Mouse (Mus musculus) kidney, postnatal 0 days (tissue): ENCODE data around the gene Dgat2. TPM values are rescaled to one million over a fixed set of nuclear protein-coding genes. Genes with fewer than 3 reads are reported as not detected.

ENCODE experiments used
- ATAC-seq: fragments of 200-750 bp; cut with Nextera tagmentation; replicated peaks from 2 replicates; pipeline ENCODE4 v1.8.0; 2017; ENCODE audit warnings: low read depth, moderate number of reproducible peaks, moderate TSS enrichment, moderate library complexity; ENCODE audit not compliant: low FRiP score
- DNase-seq: peaks from one replicate; pipeline ENCODE4 v3.0.0-alpha.2; 2016; ENCODE audit warnings: low spot score
- H3K27ac ChIP-seq: fragments of 300-500 bp; sonication (generic); 2 replicates; pipeline ENCODE4 v1.5.1; 2014; ENCODE audit warnings: mild to moderate bottlenecking
- H3K27me3 ChIP-seq: fragments of 300-500 bp; sonication (generic); 2 replicates; pipeline ENCODE4 v1.6.1; 2014; ENCODE audit warnings: low read length, mixed read lengths; ENCODE audit not compliant: insufficient read depth
- H3K36me3 ChIP-seq: fragments of 300-500 bp; sonication (generic); 2 replicates; pipeline ENCODE4 v1.6.1; 2014; ENCODE audit warnings: low read length, mixed read lengths; ENCODE audit not compliant: insufficient read depth
- H3K4me1 ChIP-seq: fragments of 300-500 bp; sonication (generic); replicated peaks from 2 replicates; pipeline ENCODE4 v1.6.1; 2014; ENCODE audit warnings: antibody characterized with exemption, low read length, mixed read lengths; ENCODE audit not compliant: insufficient read depth
- H3K4me2 ChIP-seq: fragments of 300-500 bp; sonication (generic); 2 replicates; pipeline ENCODE4 v1.6.1; 2014; ENCODE audit warnings: mild to moderate bottlenecking, low read length, moderate library complexity, mixed read lengths
- H3K4me3 ChIP-seq: fragments of 300-500 bp; sonication (generic); replicated peaks from 2 replicates; pipeline ENCODE4 v1.5.1; 2014; ENCODE audit warnings: low read depth, low read length
- H3K9ac ChIP-seq: fragments of 300-500 bp; sonication (generic); 2 replicates; pipeline ENCODE4 v1.6.1; 2014; ENCODE audit warnings: low read depth, low read length
- H3K9me3 ChIP-seq: fragments of 300-500 bp; sonication (generic); replicated peaks from 2 replicates; pipeline ENCODE4 v1.6.1; 2016; ENCODE audit warnings: low read length, inconsistent platforms, mixed read lengths
- CTCF ChIP-seq: IDR thresholded peaks from 2 replicates; pipeline ENCODE4 v1.5.1; 2016; ENCODE audit warnings: antibody characterized with exemption, low read depth, mild to moderate bottlenecking, moderate library complexity
- WGBS: fragments of 180-500 bp; shearing (Covaris S2); extraction: QIAGEN DNeasy Blood & Tissue Kit; methylation state at CpG from one replicate; pipeline ENCODE4 v1.1.7; 2014; 5-methylcytosine and 5-hydroxymethylcytosine counted together
- polyA plus RNA-seq: library from polyadenylated mRNA; unstranded; fragments of >200 nt; fragmentation: Nextera tagmentation; extraction: Ambion mirVana; gene quantifications from 2 replicates; pipeline ENCODE4 v1.2.1, GENCODE M21; 2015

Gene Dgat2
- polyA plus RNA-seq, 1 experiment from 2014 or later, result 53.1 TPM

DNA sequence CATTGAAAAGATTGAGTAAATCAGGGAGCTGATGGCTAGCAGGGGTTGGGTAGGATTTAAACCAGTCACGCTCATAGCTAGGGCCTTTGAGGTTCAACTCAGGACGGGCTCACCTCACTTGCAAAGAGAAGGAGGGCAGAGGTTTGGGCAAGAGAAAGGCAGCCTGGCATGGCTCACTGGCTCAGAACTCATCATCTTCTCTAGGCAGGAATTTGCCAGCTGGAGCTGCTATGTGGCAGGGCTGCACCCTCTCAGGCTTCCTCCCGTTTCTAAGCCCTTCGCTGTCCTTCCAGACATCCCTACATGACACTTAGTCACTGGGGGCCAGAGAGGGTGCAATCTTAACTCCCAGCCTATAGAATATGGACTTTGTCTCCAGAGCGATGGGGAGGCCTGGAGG is 4.9 kb upstream of the Dgat2 start:
- DNase-seq (no peak), ATAC-seq (no peak)
- H3K36me3 ChIP-seq, result no peaks in the 10 kb centered on the region
- H3K27ac ChIP-seq, result no peak overlapping the region
- no peak overlapping the region for H3K4me3 ChIP-seq
- 74% methylated on average over 5 of the region's 5 CpGs for WGBS
- no peak for TF ChIP-seq CTCF
- no peaks in the 10 kb centered on the region for H3K4me1 ChIP-seq
- no peak overlapping the region for H3K4me2 ChIP-seq
- no peaks in the 10 kb centered on the region for H3K9me3 ChIP-seq
- H3K27me3 ChIP-seq, result no peaks in the 10 kb centered on the region
- no peak overlapping the region for H3K9ac ChIP-seq

- DNase-seq, result no peak
- no peak for ATAC-seq
- Histone ChIP-seq H3K4me3 (no peak overlapping the region), H3K9ac (no peak overlapping the region), H3K4me1 (peaks cover 6% of the 10 kb centered on the region; the same call in 1 of the 2 replicates), H3K4me2 (no peak overlapping the region), H3K27me3 (no peaks in the 10 kb centered on the region), H3K27ac (no peak overlapping the region), H3K36me3 (no peaks in the 10 kb centered on the region), H3K9me3 (no peaks in the 10 kb centered on the region)
- WGBS, result 92% methylated on average over 3 of the region's 3 CpGs
- no peak for TF ChIP-seq CTCF
Observed at GRCm38 (mm10) chr7:99185405-99185804, 2.9 kb upstream of the Dgat2 start.

- Histone ChIP-seq H3K27ac (no peak overlapping the region), H3K4me2 (no peak overlapping the region), H3K4me1 (peaks cover 6% of the 10 kb centered on the region; the same call in 1 of the 2 replicates), H3K9me3 (no peaks in the 10 kb centered on the region), H3K36me3 (no peaks in the 10 kb centered on the region), H3K27me3 (no peaks in the 10 kb centered on the region), H3K9ac (no peak overlapping the region), H3K4me3 (no peak overlapping the region)
- WGBS, result 74% methylated on average over 6 of the region's 6 CpGs
- no peak for TF ChIP-seq CTCF
- no peak for DNase-seq
- no peak for ATAC-seq
Observed at GRCm38 (mm10) chr7:99183751-99184150, 1.2 kb upstream of the Dgat2 start.

DNA sequence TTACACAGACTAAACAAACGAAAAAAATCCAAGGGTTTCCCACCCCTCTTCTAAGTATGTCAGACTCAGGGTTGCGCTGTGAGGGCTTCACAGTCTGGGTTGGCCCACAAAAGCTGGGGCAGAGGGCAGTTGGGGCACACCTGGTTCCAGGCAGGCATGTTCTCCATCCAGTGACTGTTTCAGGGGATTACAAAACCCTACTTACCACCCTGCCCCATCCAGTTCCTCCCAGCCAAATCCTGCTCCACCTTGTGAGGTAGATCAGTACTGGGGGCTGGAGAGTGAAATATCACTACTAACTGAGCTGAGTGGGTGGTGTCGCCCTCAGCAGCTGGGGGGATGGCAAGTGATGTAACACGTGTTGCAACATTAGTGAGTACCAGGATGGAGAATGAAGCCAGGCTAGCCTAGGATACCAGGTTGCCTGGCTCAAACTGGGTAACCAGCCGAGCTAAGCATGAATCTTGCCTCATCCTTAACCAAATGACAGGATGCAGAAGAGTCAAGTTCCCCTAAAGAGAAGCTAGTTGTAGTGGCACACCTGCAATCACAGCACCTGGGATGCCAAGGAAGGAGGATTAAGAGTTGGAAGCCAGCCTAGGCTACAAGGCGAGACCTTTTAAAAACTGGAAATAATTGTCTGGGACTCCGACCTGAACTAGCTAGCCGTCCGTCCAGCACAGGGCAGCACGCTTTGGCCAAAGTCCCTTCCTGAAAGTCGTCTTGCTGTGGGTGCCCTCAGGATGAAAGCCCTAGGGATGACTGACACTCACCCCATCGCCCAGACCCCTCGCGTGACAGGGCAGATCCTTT is 694 bp downstream of the Dgat2 start:
- Histone ChIP-seq H3K27me3 (no peaks in the 10 kb centered on the region), H3K9ac (peak overlapping the region; percentile 71), H3K36me3 (no peaks in the 10 kb centered on the region), H3K4me1 (peaks cover 6% of the 10 kb centered on the region; the same call in 1 of the 2 replicates), H3K9me3 (no peaks in the 10 kb centered on the region), H3K4me2 (peak overlapping the region; percentile 96), H3K27ac (peak overlapping the region; percentile 84; the same call in 1 of the 2 replicates), H3K4me3 (peak overlapping the region; percentile 66)
- peak; percentile 43 for DNase-seq
- 21% methylated on average over 14 of the region's 14 CpGs for WGBS
- ATAC-seq, result peak; percentile 18; the same call in 1 of the 2 replicates
- no peak for TF ChIP-seq CTCF

GRCm38 (mm10) chr7:99180162-99180561 is 2.4 kb downstream of the Dgat2 start:
- Histone ChIP-seq H3K4me3 (no peak overlapping the region), H3K4me2 (no peak overlapping the region), H3K27ac (no peak overlapping the region), H3K9ac (no peak overlapping the region), H3K9me3 (no peaks in the 10 kb centered on the region), H3K4me1 (peaks cover 6% of the 10 kb centered on the region; the same call in 1 of the 2 replicates), H3K36me3 (no peaks in the 10 kb centered on the region), H3K27me3 (no peaks in the 10 kb centered on the region)
- ATAC-seq, result no peak
- 42% methylated on average over 1 of the region's 1 CpGs for WGBS
- DNase-seq, result no peak
- TF ChIP-seq CTCF, result 0 out of 2 replicates have a peak, but pooled peaks have one; percentile 6

- ATAC-seq, result no peak
Observed at GRCm38 (mm10) chr7:99179271-99179670, 3.2 kb downstream of the Dgat2 start.

More at GRCm38 (mm10) chr7:99179271-99179670, 3.2 kb downstream of the Dgat2 start:
- H3K36me3 ChIP-seq, result no peaks in the 10 kb centered on the region
- no peak overlapping the region for H3K27ac ChIP-seq
- H3K4me1 ChIP-seq, result peaks cover 6% of the 10 kb centered on the region; the same call in 1 of the 2 replicates
- no peak overlapping the region for H3K4me3 ChIP-seq
- no peaks in the 10 kb centered on the region for H3K27me3 ChIP-seq
- no peaks in the 10 kb centered on the region for H3K9me3 ChIP-seq
- TF ChIP-seq CTCF, result no peak
- DNase-seq, result no peak
- WGBS, result 91% methylated on average over 9 of the region's 9 CpGs
- H3K4me2 ChIP-seq, result no peak overlapping the region
- no peak overlapping the region for H3K9ac ChIP-seq
